Mouse (Mus musculus): ENCODE measurements around the gene Homer2.

DNA sequence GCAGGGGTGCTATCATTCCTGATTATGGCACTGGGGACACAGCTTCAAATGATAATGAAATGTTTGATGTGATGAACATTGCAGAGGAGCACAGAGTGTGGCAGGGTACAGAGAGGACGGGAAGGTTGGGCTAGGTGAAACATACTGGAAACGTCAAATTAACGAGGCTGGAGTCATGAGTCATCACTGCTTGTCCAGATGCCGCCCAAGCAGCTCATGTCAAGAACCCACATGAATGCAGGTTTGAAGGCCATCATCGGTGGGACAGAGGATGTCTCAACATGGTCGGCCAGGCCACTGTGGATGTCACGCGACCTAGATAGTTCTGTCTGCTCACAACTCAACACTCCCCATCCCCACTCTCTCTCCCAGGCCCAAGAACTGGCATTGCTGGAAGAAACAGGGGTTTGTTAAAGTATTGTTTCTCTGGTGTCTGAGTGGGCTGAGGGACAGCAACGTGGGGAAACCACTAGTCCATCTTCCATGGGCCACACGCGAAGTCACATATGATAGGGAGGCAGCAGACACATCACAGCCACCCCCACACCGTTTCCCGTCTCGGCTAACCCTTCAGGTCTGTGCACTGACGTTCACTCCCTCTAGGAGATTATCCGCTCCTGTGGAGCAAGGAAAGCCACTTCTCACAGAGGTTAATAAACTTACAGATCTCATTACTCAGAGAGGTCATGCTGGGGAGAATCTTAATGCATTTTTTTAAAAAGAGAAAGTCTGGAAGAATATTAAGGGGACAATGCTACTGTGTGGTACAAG is 11.4 kb downstream of the Homer2 start:
- TF ChIP-seq CTCF (conservative IDR thresholded peaks at IDR 0.05; ENCODE audit: low read length) (no peak), NANOG (IDR thresholded peaks at IDR 0.05; ENCODE audit: borderline replicate concordance, low read length) (no peak)

All from E14TG2a.4 (cell line).